Mouse (Mus musculus) stomach, embryonic 16.5 days (tissue): ENCODE measurements around the gene Asap2. TPM values are rescaled to one million over a fixed set of nuclear protein-coding genes. Genes with fewer than 3 reads are reported as not detected.

ENCODE experiments used
- ATAC-seq: fragments of 200-750 bp; cut with Nextera tagmentation; 2 replicates; pipeline ENCODE4 v1.8.0; 2017; ENCODE audit warnings: moderate number of reproducible peaks, moderate TSS enrichment; ENCODE audit not compliant: insufficient read depth, low FRiP score
- H3K27ac ChIP-seq: fragments of 300-500 bp; sonication (generic); 2 replicates; pipeline ENCODE4 v1.5.1; 2014; ENCODE audit warnings: low read length
- H3K27me3 ChIP-seq: fragments of 300-500 bp; sonication (generic); 2 replicates; pipeline ENCODE4 v1.6.1; 2014; ENCODE audit warnings: low read length, control low read depth, mixed read lengths; ENCODE audit not compliant: control insufficient read depth, insufficient read depth
- H3K36me3 ChIP-seq: fragments of 300-500 bp; sonication (generic); 2 replicates; pipeline ENCODE4 v1.6.1; 2014; ENCODE audit warnings: low read length; ENCODE audit not compliant: control insufficient read depth, insufficient read depth
- H3K4me1 ChIP-seq: fragments of 300-500 bp; sonication (generic); 2 replicates; pipeline ENCODE4 v1.6.1; 2014; ENCODE audit warnings: low read length, control low read depth, mixed read lengths; ENCODE audit not compliant: control insufficient read depth, insufficient read depth
- H3K4me2 ChIP-seq: fragments of 300-500 bp; sonication (generic); 2 replicates; pipeline ENCODE4 v1.6.1; 2014; ENCODE audit warnings: low read depth, low read length, mixed read lengths
- H3K4me3 ChIP-seq: fragments of 300-500 bp; sonication (generic); replicated peaks from 2 replicates; pipeline ENCODE4 v1.5.1; 2014; ENCODE audit warnings: mild to moderate bottlenecking, low read length
- H3K9ac ChIP-seq: fragments of 300-500 bp; sonication (generic); 2 replicates; pipeline ENCODE4 v1.6.1; 2014; ENCODE audit warnings: low read length
- H3K9me3 ChIP-seq: fragments of 300-500 bp; sonication (generic); replicated peaks from 2 replicates; pipeline ENCODE4 v1.6.1; 2016; ENCODE audit warnings: low read length, control low read depth; ENCODE audit not compliant: control insufficient read depth
- WGBS: fragments of 180-500 bp; shearing (Covaris S2); extraction: QIAGEN DNeasy Blood & Tissue Kit; methylation state at CpG from one replicate; pipeline ENCODE4 v1.1.7; 2014; 5-methylcytosine and 5-hydroxymethylcytosine counted together
- polyA plus RNA-seq: library from polyadenylated mRNA; unstranded; fragments of >200 nt; fragmentation: Nextera tagmentation; extraction: Ambion mirVana; gene quantifications from 2 replicates; pipeline ENCODE4 v1.2.1, GENCODE M21; 2015

Gene Asap2
- polyA plus RNA-seq, 1 experiment from 2014 or later = 5.5 TPM

- Histone ChIP-seq H3K36me3 (no peaks in the 10 kb centered on the region), H3K27me3 (no peaks in the 10 kb centered on the region), H3K4me1 (peaks cover 25% of the 10 kb centered on the region), H3K4me2 (no peak overlapping the region), H3K9ac (no peak overlapping the region), H3K27ac (no peak overlapping the region), H3K9me3 (no peaks in the 10 kb centered on the region), H3K4me3 (no peak overlapping the region)
- ATAC-seq = no peak
- 60% methylated on average over 7 of the region's 7 CpGs for WGBS
These were observed 169.0 kb downstream of the Asap2 start for GRCm38 (mm10) chr12:21159304-21159703.

DNA sequence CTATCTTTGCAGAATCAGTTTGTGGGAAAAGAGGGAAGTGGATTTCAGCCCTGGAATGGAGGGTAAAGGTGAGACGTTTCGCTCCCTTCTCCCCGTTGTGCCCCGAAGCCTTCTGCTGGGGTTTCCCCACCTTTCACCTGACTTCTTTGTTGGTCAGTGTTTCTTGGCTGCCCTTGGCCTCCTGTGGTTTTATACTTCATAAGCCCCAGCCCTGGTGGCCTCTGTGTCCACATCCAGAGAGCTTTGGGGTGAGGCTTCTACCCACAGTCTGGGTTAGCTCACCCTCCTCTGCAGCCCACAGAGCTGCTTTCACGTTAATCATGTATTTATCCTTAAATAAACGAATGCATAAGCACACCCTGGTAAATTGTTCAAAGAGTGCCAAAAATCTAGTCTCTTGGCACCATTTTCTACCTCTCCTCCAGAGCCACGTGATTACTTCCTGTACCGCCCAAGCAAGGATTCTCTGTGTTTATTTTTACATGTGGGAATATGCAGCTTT, 170.1 kb downstream of the Asap2 start:
- WGBS = 26% methylated on average over 8 of the region's 8 CpGs
- peak; percentile 83 for ATAC-seq
- Histone ChIP-seq H3K27ac (peak overlapping the region; percentile 71), H3K27me3 (no peaks in the 10 kb centered on the region), H3K4me1 (peaks cover 25% of the 10 kb centered on the region), H3K4me3 (no peak overlapping the region; the same call in 1 of the 2 replicates), H3K9ac (peak overlapping the region; percentile 36; the same call in 1 of the 2 replicates), H3K9me3 (no peaks in the 10 kb centered on the region), H3K4me2 (peak overlapping the region; percentile 39), H3K36me3 (no peaks in the 10 kb centered on the region)

- Histone ChIP-seq H3K4me2 (no peak overlapping the region), H3K27ac (no peak overlapping the region), H3K36me3 (no peaks in the 10 kb centered on the region), H3K4me1 (peaks cover 39% of the 10 kb centered on the region), H3K27me3 (no peaks in the 10 kb centered on the region), H3K9me3 (no peaks in the 10 kb centered on the region), H3K4me3 (no peak overlapping the region), H3K9ac (no peak overlapping the region)
- ATAC-seq = no peak
- WGBS = 88% methylated on average over 4 of the region's 4 CpGs
These were observed 171.6 kb downstream of the Asap2 start for GRCm38 (mm10) chr12:21161841-21162240.

DNA sequence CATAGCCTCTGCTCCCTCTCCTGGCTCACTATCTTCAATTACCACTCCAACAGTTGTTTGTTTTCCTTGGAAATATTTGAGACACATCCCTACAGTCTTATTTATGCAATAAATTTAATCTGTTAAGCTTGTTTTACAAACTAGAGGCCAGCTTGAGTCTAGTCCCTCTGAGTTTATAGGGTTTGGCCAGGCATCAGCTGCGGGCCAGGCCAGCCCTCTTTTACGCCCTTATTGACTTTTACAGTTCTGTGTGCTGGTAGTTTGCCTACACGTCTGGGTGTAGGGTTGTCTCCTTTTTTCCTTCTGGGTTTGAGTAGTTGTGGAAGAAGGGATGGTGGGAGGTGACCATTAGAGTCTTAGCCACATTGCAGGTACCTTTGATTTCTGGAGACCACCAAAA, 173.4 kb downstream of the Asap2 start:
- ATAC-seq = no peak
- H3K27ac ChIP-seq = no peak overlapping the region

DNA sequence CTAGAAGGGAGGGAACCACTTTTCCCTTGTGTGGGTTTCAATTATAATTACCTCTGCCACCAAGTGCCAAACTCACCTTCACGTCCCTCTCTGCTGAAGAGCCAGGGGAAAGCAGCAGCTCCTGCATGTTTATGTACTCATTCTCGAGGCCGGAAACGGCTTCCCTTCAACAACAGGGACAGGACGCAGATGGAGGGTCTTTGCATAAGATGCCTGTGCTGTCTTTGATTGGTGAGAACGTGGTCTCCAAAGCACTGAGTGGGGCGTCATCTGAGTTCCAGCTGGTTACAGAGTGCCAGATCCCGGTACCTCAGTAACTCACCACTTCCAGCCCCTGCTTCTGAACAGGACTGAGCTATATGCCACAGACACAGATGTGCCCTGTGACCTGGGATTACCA, 174.0 kb downstream of the Asap2 start:
- H3K4me1 ChIP-seq = peaks cover 44% of the 10 kb centered on the region
- no peak overlapping the region for H3K4me3 ChIP-seq
- H3K9me3 ChIP-seq = no peaks in the 10 kb centered on the region
- WGBS = 52% methylated on average over 8 of the region's 8 CpGs
- H3K27ac ChIP-seq = no peak overlapping the region
- H3K9ac ChIP-seq = no peak overlapping the region
- H3K27me3 ChIP-seq = no peaks in the 10 kb centered on the region
- no peak overlapping the region for H3K4me2 ChIP-seq
- no peak for ATAC-seq
- no peaks in the 10 kb centered on the region for H3K36me3 ChIP-seq

More for the DNA sequence above, 173.4 kb downstream of the Asap2 start:
- Histone ChIP-seq H3K4me1 (peaks cover 49% of the 10 kb centered on the region), H3K4me3 (no peak overlapping the region), H3K36me3 (no peaks in the 10 kb centered on the region), H3K9ac (no peak overlapping the region), H3K27me3 (no peaks in the 10 kb centered on the region), H3K4me2 (no peak overlapping the region), H3K9me3 (no peaks in the 10 kb centered on the region)
- 43% methylated on average over 3 of the region's 3 CpGs for WGBS

DNA sequence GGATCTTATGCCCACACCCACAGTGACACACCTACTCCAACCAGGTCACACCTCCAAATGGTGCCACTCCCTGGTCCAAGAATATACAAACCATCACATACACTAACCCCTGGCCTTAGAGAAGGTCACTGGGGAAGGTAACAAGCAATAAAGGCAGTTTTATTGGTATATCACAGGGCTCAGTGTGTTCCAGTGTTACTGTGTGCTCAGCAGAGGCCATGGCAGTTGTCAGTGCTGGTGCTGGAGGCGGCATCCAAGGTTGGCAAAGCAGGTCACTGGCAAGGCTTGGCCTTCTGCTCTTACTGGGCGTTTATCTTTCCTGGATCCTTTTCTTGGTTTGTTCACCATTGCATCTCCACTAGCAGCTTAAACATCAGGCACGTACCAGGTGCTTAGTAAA, 174.9 kb downstream of the Asap2 start:
- H3K27ac ChIP-seq = no peak overlapping the region
- no peaks in the 10 kb centered on the region for H3K36me3 ChIP-seq
- no peaks in the 10 kb centered on the region for H3K9me3 ChIP-seq
- ATAC-seq = no peak
- H3K4me2 ChIP-seq = no peak overlapping the region
- H3K4me3 ChIP-seq = no peak overlapping the region
- H3K9ac ChIP-seq = no peak overlapping the region
- 82% methylated on average over 3 of the region's 3 CpGs for WGBS
- no peaks in the 10 kb centered on the region for H3K27me3 ChIP-seq
- H3K4me1 ChIP-seq = peaks cover 35% of the 10 kb centered on the region

DNA sequence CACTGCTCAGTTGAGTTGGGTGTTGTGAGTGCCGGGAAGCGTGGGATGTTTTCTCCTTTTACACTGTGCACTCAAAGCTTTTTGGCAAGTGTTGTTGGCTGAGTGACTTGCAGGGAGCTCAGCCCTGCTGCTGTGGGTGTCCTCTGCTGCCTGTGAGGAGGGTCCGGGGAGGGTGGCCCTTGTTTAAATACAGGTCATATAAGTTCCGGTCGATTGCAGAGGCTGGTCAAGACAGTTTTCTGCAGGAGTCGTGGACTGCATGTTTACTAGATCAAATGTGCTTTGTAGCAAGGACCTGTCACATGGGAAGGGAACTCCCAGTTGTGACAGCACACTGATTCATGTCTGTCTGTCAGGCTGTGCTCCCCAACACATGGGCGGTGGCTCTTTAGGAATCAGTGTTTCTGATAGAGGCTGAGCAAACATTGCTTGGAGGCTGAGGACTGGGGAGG, 175.7 kb downstream of the Asap2 start:
- Histone ChIP-seq H3K4me1 (peaks cover 27% of the 10 kb centered on the region), H3K4me2 (no peak overlapping the region), H3K36me3 (no peaks in the 10 kb centered on the region), H3K4me3 (no peak overlapping the region), H3K9ac (no peak overlapping the region), H3K27ac (no peak overlapping the region), H3K9me3 (no peaks in the 10 kb centered on the region), H3K27me3 (no peaks in the 10 kb centered on the region)
- 43% methylated on average over 7 of the region's 7 CpGs for WGBS
- no peak for ATAC-seq

- Histone ChIP-seq H3K4me1 (peaks cover 28% of the 10 kb centered on the region), H3K4me2 (no peak overlapping the region), H3K9me3 (no peaks in the 10 kb centered on the region), H3K9ac (0 out of 2 replicates have a peak overlapping the region, but pooled peaks have one; percentile 19), H3K27me3 (no peaks in the 10 kb centered on the region), H3K36me3 (no peaks in the 10 kb centered on the region), H3K4me3 (no peak overlapping the region), H3K27ac (no peak overlapping the region)
- WGBS = 36% methylated on average over 6 of the region's 6 CpGs
- ATAC-seq = no peak
These were observed 176.8 kb downstream of the Asap2 start for GRCm38 (mm10) chr12:21166884-21167575.

GRCm38 (mm10) chr12:21167741-21168140, 177.5 kb downstream of the Asap2 start:
- no peaks in the 10 kb centered on the region for H3K9me3 ChIP-seq
- H3K27me3 ChIP-seq = no peaks in the 10 kb centered on the region
- H3K9ac ChIP-seq = 0 out of 2 replicates have a peak overlapping the region, but pooled peaks have one; percentile 19
- WGBS = 56% methylated on average over 4 of the region's 4 CpGs
- ATAC-seq = no peak
- H3K4me1 ChIP-seq = peaks cover 28% of the 10 kb centered on the region
- H3K4me3 ChIP-seq = no peak overlapping the region
- H3K36me3 ChIP-seq = no peaks in the 10 kb centered on the region
- H3K4me2 ChIP-seq = no peak overlapping the region
- H3K27ac ChIP-seq = no peak overlapping the region
